Mouse (Mus musculus) lung, postnatal 10 days (tissue): Measurements from ENCODE around the gene Tent5c.
"Not testable (repeated sequence)": the region's sequence is repeated elsewhere in the genome, so short reads cannot be mapped to it uniquely, and the experiment has no call there.

ENCODE experiments used
- DNase-seq: peaks from one replicate; pipeline ENCODE4 v3.0.0; 2021

Tent5c gene

DNA sequence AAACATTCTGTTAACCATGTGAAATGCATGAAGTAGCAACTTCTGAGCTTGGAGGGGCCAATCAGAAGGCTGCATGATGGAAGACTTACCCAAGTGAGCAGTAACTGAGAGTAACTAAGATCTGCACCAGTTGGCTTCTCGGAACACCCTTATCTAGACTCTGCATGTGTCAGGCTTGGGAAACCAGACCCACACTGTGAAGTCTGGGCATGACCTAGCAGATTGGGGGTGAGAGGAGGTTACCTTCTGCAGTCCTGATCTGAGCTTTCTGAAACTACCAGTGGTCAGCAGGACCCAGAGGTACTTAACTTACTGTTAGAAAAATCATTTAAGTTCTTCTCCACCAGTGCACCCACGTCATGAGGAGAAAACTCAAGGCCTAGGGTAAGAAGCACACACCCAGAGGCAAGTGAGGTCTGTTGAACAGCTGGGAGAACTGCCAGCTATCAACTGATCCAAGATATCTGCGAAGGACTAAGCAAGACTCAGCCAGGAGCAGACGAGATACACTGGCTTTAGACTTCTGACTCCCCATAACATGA, 50.6 kb downstream of the Tent5c start:
- no peak for DNase-seq

DNA sequence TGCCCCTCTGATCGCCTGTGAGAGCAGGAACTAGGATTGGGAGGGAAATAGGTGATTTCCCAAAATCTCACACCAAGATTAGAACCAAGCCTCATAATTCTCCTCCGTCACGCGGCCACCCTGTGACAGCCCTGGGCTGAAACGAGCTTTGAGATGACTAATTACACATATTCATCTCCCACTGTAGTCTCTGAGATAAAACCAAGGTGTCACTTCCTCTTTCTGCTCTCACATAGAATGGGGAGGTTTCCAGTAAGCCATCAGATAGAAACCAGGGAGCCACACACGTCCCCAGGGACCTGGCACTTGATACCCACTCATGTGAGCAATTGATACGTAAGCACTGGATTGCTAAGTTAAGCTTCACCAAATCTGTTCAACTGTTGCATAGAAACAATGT, 52.4 kb downstream of the Tent5c start:
- DNase-seq = no peak

DNA sequence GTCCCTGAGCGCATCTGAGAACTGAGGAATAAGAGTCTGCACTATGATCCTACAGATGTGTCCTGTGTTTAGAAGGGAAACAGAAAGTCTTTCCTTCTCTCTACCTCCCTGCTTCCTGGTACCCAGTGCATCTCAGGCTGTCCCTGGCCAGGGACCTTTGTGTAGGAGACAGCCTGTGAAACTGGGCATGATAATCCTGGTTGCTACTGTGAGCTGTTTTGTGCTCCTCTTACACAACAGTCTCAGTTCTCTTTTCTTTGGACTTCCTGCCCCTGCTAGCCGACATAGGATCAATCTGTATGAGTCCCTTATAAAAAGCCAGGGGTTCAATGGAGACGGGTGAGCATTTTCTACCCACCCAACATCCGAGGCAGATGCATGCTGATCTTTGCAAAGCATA, 57.4 kb downstream of the Tent5c start:
- no peak for DNase-seq

DNA sequence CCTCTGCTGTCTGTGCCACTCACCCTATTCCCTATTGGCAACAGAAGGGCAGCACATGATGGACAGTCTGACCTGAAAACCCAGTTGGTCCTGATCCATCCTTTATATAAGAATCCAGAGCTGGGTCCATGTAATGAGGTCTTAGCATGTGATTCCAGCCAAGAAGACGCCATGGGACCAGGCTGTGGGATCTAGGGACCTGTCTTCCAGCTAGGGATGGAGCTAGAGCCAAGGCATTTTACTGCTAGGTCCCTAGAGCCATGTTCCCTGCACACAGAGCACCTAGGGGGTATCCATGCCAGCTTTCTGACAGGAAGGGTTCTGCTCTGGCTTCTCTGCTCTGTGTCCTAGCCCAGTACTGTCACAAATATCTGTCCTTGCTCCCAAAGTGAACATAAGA, 58.4 kb downstream of the Tent5c start:
- DNase-seq = no peak

DNA sequence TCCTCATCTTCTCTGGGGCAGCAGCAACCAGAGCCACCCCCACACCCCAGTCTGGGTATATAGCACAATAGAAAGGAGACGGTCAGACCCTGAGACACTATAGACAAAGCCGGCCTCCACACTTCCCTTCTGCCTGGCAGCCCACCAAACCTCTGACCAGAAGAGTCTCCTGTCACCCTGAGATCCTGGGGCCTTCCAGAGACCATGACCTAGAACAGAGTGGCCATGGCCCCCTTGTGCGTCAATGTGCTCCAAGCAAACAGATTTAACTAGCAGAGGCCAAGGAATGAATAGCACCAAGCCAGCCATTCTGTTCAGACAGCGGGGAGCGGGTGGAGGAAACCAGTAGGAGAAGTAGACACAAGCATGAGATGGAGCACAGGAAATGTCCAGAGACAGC, 59.0 kb downstream of the Tent5c start:
- no peak for DNase-seq

DNA sequence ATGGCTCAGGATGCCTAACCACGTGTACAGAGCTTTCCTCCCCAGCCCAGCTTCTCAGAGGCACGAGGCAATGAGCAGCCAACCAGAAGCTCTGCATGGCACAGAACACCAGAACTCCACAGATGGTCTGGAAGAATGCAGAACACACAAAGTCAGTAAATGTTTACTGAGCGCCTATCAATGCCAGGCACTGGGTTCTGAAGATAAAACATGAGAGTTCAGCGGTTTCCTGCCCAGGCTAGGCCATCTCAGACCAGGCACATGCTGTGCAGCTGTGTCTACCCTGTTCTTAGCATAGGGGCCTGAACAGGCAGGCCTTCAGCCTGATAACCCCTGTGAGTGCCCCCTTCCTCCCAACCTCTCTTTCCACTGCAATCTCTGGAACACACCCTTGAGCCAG, 59.5 kb downstream of the Tent5c start:
- no peak for DNase-seq

DNA sequence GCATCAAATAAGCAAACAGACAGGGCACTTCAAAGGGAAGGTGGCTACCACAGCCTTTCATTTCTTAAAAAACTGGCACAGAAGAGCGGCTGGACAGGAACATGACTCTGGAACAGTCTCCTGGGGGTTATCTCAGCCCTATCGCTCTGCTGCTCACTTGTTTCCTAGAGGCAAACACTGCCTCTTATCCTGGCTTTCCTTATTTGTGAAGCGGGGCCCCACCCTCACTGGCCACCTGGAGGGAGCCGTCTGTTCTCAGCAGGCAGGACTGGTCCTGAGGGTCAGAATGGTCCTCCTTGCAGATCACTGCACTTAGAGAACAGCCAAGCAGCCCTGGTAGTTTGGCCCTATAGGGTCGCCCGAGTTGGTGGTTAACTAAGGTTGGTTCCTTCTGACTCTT, 61.6 kb downstream of the Tent5c start:
- DNase-seq = no peak

DNA sequence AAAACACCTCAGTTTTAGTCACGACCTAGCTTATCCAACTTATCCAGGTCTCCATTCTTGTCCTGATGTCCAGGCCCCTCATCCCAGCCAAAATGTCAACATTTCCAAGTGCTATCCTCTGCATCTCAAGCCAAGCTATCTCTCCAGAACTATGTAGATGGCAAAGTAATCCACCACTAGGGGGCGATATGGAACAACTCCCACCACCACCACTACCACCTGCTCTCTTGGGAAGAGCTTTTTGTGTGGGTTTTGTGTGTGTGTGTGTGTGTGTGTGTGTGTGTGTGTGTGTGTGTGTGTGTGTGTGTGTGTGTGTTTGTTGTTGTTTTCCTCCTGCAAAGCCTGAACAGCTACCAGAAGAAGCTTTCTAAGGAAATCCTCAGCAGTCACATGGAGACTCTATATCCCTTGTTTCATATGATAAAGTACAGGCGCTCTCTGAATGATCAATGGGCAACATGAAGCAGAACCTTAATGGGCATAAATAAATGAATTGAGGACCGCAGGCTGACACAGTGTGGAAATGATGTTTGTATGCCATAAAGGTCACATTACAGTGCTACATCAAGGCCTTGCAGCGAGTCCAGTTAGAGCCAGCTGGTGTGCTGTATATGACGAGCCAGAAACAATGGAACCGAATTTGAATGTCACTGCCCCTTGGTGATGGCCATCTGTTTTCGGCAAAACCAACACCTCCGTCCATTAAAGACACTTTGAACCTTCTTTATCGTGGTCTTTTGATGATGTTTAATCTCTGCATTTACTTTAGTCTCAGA, 66.5 kb downstream of the Tent5c start:
- peak; percentile 70 for DNase-seq

DNA sequence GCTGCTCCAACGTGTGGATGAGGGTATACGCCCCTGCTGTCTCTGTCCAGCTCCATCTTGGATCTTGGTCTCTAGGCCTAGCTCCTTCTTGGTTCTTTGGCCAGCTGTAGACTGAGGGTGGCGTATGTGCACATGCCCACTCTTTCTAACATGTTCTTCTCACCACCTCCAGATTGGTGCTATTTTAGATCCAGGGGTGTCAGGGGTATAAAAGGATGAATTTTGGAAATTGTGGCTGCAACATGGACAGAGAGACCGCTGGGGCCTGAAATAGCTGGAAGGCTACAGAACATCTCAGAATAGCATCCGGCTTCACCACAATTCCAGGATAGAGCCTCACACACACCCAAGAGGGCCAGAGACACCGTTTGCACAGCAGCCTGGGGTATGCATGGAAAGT, 67.8 kb downstream of the Tent5c start:
- no peak for DNase-seq

DNA sequence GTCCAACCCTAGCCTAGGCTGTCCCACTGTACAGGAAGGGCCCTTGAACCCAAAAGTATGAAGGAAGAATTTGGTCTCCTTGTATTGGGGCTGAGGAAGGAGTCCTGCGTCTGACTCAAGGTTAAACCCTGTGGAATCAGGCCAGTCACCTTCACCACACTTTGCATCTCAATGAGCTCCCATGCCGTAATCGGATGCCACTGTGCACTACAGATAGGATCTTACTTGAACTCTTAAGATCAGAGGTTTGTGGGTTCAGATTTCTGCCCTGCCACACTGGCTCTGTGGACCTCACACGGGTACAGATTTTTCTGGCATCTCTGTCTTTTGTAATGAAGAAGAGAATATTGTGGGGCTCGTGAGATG, 68.5 kb downstream of the Tent5c start:
- no peak for DNase-seq

DNA sequence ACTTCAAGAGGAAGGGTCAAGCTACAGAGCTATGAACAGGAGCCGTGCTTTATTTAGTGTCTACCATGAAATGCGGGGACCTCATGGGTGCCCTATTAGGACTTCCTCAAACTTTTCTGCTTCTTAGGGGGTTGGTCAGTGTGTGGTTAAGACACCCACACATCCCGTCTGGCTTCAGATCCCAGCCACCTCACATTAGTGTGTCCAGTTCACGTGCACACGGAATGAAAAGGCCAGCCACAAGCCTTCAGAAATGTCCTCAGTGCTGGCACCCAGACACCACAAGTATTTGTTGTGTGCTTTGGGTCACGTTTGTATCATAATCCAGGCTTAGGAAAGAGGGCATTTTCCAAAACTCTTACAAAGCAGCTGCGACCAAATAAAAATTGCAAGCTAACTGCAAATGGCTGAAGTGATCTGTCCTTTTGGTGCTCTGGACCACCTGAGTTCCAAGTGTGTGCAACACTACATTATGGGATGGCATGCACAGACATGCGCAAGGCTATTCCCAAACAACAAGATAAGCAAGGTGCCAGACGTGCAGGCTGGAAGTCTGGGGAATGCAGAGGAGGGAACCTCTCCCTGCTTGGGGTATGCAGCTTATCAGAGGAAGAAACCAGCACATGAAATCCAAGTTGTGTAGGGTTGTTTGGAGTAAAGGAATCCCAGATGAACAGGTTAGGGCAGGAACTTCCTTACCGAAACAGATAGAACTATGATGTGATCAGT, 69.0 kb downstream of the Tent5c start:
- DNase-seq = no peak

DNA sequence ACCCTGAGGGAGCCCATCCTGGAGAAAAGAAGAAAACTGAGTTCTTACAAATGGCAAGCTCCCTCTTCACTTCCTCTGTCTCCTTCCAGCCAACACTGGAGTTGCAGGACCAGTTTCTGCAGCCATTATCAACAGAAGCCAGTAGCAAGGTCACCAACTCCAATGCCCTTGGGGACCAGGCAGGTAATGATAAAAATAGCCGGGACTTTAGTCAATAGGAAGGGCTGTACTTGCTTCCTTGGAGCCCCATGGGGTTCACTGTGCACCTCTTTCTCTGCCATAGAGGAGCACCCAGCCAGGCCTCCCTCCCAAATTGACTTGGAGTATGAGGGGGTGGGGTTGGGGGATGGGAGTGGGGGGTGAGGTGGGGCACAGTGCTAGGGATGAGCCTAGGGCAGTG, 70.7 kb downstream of the Tent5c start:
- no peak for DNase-seq

DNA sequence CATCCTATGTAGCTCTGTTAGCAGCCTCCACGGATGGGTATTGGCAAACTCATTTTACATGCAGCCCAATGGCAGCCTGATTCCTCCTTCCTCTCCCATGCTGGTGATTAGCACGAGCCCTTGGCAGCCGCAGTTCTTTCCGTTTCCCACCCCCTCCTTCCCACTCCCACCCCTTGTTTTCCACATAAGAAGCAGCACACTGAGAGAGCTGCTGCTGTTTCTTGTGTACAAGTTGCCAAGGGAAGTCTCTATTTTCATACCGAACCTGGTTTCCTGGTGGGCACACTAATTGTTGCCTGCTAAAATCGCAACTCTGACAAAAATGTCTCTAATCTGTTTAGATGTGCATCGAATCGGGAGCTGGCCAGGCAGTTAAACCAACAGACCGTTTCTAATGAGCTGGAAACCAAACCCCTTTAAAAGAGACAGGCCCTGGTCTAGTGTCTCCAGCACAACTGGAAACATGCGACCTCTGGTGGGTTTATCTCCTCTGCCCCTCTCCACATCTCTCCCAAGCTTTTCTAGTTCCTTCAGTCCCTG, 71.3 kb downstream of the Tent5c start:
- no peak for DNase-seq

DNA sequence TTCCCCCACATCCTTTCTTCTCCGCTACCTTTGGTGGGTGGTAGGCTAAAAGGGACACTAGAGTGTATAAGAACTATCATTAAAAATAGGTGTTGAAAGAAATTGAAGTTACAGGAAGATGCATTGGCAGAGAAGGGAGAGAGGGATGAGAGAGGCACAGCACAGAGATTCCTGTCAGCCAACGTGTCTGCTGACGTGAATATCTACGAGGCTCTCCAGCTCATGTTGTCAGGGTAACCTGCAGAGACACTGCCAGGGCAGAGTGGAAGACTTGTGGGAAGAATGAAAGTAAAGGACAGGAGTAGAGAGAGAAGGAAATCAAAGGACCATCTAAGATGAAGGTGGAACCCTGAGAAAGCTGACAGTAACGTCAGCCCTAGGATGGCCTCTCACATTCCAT, 73.5 kb downstream of the Tent5c start:
- DNase-seq = no peak

DNA sequence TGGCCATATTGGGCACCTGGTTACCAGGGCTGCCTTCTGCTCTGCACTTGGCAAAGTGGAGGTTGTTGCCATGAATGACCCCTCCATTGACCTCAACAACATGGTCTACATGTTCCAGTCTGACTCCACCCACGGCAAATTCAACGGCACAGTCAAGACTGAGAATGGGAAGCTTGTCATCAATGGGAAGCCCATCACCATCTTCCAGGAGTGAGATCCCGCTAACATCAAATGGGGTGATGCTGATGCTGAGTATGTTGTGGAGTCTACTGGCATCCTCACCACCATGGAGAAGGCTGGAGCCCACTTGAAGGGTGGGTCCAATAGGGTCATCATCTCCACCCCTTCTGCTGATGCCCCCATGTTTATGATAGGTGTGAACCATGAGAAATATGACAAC, 75.5 kb downstream of the Tent5c start:
- not testable (repeated sequence) for DNase-seq

DNA sequence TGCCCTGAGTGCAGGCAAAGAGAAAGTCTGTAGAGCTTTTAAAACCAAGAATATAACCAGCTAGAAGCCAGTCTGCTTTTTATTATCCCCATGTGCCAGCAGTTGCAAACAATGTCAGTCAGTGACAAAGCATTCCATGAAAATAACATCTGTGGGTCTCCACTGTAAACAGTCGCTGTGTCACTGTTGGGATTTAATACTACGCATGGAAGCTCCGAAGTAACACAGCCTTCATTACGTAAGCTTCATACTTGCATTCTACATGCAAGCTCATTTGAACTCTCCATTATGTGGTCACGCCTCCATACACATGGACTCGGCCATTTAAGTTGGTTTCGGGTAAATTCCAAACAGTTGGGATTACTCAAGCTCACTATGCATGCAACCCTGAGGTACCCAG, 77.2 kb downstream of the Tent5c start:
- DNase-seq = no peak

DNA sequence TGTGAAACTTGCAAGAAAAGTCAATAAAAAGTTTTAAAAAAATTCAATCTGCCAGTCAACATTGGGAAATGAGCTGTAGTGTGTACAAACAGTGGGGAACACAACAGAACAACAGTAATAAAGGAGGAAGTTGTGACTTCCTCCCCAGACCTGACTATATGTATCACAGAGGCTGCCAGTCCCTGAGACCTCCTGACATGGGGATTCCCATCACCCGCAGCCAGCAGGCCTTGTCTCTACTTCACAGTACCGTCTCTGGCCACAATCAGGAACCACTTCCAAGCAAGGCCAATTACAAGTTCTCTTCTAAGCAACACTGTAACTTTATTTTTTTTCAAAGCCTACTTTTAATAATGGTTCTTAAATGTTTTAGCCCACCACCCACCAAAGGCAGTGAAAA, 79.8 kb downstream of the Tent5c start:
- no peak for DNase-seq

DNA sequence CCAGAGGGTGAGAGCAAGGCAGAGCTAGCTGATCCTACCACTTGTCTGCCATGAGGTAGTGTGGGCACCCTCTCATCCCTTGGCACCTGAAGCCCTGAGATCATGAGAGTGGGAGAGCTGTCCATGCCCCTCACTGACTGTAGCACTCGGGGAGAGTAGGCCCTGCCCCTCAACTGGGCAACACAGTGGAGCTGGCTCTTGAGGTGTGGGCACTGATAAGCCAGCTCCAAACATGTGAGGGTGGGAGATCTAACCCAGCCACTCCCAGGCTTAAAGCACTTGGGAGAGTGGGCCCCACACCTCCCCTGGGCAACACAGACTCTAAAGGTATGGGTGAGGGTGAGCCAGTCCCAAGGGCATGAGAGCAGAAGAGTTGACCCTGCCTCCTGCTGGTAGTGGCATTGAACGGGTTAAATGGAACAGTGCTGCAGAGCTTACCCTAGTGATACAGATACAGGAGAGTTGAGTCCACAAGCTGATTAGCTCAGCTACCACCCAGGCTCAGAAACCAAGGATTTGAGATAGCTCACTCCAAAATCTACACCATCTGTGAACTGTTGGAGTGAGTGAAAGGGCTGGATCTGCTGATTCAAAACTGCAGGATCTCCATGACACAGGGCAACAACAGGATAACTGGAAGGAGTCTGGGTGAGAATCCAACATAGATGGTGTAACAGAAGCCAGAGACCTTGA, 80.6 kb downstream of the Tent5c start:
- no peak for DNase-seq

DNA sequence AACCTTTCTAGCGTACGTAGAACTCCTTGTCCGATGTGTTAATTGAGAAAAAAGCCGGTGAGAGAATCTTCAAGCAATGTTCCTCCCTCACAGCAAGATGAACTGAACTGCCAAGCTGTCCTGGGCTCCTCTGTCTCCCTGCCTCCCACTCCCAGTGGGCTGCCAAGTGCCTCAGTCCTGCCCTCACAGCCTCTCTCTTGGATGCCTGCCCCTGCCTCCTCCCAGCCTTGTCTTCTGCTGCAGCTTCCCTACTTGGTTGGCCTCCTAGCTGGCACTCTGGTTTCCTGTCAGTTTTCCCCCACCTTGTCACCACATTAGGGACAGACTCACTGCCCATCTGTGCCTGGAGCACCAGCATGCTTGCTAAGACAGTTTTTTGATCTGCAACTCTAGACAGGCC, 86.5 kb downstream of the Tent5c start:
- no peak for DNase-seq
